Mouse (Mus musculus): ENCODE results near the gene Ddb2. TPM values are rescaled to one million over a fixed set of nuclear protein-coding genes. Genes with fewer than 3 reads are reported as not detected.

Ddb2 gene
- polyA plus RNA-seq, 1 experiment = 37.4 TPM

DNA sequence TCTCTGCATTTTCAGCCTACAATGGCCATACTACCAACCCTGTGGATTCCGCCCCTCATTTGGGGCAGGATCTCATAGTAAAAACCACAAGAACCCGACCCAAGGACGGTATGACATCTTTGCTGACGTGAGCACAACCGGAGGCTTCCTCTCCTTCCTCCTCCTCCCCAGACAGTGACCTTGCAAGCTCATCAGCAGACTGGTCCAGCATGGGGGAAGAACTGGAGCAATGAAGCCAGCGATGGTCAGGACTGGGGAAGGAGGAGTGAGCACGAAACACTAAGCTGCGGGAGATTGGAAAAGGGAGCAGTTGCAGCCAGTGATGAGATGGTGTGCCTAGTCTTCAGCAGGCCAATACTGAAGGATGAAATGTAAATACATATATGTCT, 54.8 kb downstream of the Ddb2 start:
- peak overlapping the region; percentile 14 for H3K27ac ChIP-seq (ENCODE audit: insufficient read depth, low read length)
- no peak for TF ChIP-seq CTCF (IDR thresholded peaks at IDR 0.05; ENCODE audit: extremely low read depth, insufficient read depth, low read length)
- peak; percentile 40; the same call in 1 of the 2 replicates for TF ChIP-seq POLR2A (IDR thresholded peaks at IDR 0.05; ENCODE audit: extremely low read depth, insufficient read depth, low read length)
- peaks cover 3% of the 10 kb centered on the region; the same call in 1 of the 2 replicates for H3K4me1 ChIP-seq (ENCODE audit: control insufficient read depth, insufficient read depth, low read length)
- peak overlapping the region; percentile 82 for H3K4me3 ChIP-seq (ENCODE audit: insufficient read depth, low read length)

DNA sequence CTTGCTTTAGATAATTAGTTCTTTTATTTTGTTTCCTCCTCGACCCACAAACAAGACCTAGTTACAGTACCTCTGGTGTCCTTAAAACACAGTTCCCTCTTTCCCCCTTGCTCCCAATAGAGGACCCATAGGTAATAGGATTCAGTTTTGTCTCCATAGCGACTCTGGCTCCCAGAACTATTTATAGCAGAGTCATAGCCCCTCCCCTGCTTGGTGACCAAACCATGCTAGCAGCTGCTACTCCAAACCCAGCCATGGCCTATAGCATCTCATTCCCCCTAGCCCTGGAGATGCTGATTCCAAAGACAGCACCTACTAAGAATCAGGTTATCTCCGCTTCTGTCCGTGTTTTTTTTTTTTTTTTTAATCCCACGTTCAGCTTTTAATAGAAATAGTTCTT, 56.1 kb downstream of the Ddb2 start:
- Histone ChIP-seq H3K4me3 (ENCODE audit: insufficient read depth, low read length) (peak overlapping the region; percentile 9), H3K4me1 (ENCODE audit: control insufficient read depth, insufficient read depth, low read length) (peaks cover 3% of the 10 kb centered on the region; the same call in 1 of the 2 replicates), H3K27ac (ENCODE audit: insufficient read depth, low read length) (no peak overlapping the region)
- TF ChIP-seq POLR2A (IDR thresholded peaks at IDR 0.05; ENCODE audit: extremely low read depth, insufficient read depth, low read length) (no peak), CTCF (IDR thresholded peaks at IDR 0.05; ENCODE audit: extremely low read depth, insufficient read depth, low read length) (no peak)

DNA sequence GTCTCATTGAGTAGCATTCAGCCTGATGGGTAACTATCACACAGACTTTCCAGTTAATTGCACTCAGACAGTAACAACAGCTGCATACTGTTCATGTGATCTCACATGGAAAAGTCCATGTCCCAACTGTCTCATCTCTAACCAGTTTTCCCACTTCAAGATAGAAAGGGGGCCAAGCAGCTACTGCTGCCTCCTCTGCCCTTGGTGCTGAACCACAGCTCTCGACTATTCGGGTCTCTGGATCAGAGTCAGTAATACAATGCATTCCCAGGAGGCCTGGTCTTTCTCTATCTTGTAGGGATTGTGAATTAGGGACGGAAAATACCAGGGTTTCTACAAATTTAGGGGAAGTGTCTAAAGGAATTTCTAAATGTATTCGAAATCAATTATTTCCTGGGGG, 57.0 kb downstream of the Ddb2 start:
- TF ChIP-seq CTCF (IDR thresholded peaks at IDR 0.05; ENCODE audit: extremely low read depth, insufficient read depth, low read length) (no peak), POLR2A (IDR thresholded peaks at IDR 0.05; ENCODE audit: extremely low read depth, insufficient read depth, low read length) (no peak)
- Histone ChIP-seq H3K4me3 (ENCODE audit: insufficient read depth, low read length) (peak overlapping the region; percentile 21; the same call in 1 of the 2 replicates), H3K27ac (ENCODE audit: insufficient read depth, low read length) (no peak overlapping the region), H3K4me1 (ENCODE audit: control insufficient read depth, insufficient read depth, low read length) (peaks cover 3% of the 10 kb centered on the region; the same call in 1 of the 2 replicates)

DNA sequence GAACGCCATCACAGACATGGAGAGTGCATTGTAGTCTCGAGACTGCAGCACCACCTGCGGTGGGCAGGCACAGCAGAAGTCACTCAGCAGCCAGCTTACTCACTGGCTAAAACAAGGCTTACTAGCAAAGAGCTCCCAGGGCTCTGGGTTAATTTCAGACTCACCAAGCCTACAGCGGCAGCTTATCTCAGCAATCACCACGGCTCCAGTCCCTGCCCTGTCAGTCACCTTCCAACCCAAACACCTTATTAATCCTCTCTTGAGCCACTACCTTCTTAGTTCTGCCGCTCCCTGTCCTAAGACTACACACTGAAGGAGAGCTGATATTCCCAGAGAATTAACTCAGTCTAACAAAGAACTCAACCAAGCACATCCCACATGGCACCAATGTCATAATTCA, 60.5 kb downstream of the Ddb2 start:
- Histone ChIP-seq H3K4me1 (ENCODE audit: control insufficient read depth, insufficient read depth, low read length) (peaks cover 2% of the 10 kb centered on the region; the same call in 1 of the 2 replicates), H3K4me3 (ENCODE audit: insufficient read depth, low read length) (no peak overlapping the region), H3K27ac (ENCODE audit: insufficient read depth, low read length) (no peak overlapping the region)
- TF ChIP-seq POLR2A (IDR thresholded peaks at IDR 0.05; ENCODE audit: extremely low read depth, insufficient read depth, low read length) = no peak
- no peak for TF ChIP-seq CTCF (IDR thresholded peaks at IDR 0.05; ENCODE audit: extremely low read depth, insufficient read depth, low read length)

DNA sequence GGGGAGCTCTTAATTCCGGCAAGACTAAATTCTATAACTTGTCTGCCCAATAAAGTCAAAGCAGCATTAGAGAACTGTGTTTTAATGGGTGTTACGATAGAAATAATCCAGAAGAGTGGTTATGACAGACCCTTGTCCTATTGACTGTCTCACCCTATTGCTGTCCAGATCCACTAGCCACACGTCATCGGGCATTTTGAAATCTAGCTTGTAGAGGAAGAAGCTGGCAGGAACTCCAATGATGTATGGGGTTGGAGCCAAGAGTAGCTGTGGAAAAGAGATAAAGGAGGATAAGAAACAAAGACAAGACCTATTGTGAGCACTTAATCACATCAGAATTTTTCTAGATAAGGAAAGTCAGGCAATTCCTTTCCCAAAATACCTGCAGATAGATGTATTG, 61.3 kb downstream of the Ddb2 start:
- Histone ChIP-seq H3K4me3 (ENCODE audit: insufficient read depth, low read length) (no peak overlapping the region), H3K4me1 (ENCODE audit: control insufficient read depth, insufficient read depth, low read length) (peaks cover 2% of the 10 kb centered on the region; the same call in 1 of the 2 replicates), H3K27ac (ENCODE audit: insufficient read depth, low read length) (no peak overlapping the region)
- TF ChIP-seq POLR2A (IDR thresholded peaks at IDR 0.05; ENCODE audit: extremely low read depth, insufficient read depth, low read length) = no peak
- no peak for TF ChIP-seq CTCF (IDR thresholded peaks at IDR 0.05; ENCODE audit: extremely low read depth, insufficient read depth, low read length)

DNA sequence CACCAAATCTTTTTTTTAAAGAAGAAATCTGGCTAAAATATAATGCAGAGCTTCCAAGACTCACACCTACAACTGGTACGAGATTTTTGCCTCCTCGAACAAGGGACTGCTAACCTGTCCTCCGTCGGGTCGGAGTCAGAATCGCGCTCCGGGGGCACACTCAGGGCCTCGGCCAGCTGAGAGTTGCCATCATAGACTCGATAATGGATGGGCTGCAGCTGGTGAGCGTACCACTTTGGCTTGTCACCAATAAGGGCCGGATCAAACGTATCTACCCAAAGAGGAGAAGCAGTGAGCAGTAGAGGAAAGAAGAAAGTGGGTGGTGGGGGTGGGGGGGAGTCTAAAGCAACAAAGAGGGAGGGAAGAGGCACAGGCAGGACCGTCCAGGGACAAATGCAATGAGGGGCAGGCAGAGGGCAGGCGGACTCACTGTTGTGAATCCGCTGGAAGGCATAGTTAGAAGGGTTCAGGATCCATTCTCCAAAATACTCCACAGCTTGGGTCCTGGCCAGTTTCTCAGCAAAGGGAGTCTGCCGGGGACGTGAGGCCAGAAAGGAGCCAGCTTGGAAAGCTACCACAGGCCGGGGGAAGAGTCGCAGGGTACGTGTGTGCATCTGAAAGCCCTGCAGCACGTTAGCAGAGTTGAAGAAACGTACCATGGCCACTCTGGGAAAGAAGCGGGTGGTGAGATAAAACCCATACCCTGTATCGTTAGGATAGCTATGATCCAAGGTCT, 67.0 kb downstream of the Ddb2 start:
- H3K4me3 ChIP-seq (ENCODE audit: insufficient read depth, low read length) = no peak overlapping the region

DNA sequence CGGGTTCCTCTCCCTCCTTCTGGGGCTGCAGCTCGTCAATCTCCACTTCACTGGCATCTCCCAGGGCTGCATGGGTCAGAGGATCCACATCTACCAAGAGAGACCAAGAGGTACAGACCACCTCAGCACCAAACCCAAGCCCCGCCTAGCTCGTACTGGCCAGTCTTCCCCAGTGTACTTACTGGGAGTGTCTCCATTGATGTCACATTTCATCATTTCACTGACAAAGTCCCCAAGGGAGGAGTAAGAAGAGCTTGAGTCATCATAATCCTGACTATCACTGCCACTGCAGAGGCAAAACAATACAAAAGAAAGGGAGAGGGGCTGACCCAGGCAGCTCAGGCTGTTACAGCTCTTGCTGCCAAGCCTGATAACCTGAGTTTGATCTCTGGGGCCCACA, 69.2 kb downstream of the Ddb2 start:
- Histone ChIP-seq H3K4me3 (ENCODE audit: insufficient read depth, low read length) (no peak overlapping the region), H3K27ac (ENCODE audit: insufficient read depth, low read length) (no peak overlapping the region), H3K4me1 (ENCODE audit: control insufficient read depth, insufficient read depth, low read length) (no peaks in the 10 kb centered on the region)
- TF ChIP-seq CTCF (IDR thresholded peaks at IDR 0.05; ENCODE audit: extremely low read depth, insufficient read depth, low read length) (no peak), POLR2A (IDR thresholded peaks at IDR 0.05; ENCODE audit: extremely low read depth, insufficient read depth, low read length) (no peak)

More for the DNA sequence above, 67.0 kb downstream of the Ddb2 start:
- TF ChIP-seq CTCF (IDR thresholded peaks at IDR 0.05; ENCODE audit: extremely low read depth, insufficient read depth, low read length) = no peak
- TF ChIP-seq POLR2A (IDR thresholded peaks at IDR 0.05; ENCODE audit: extremely low read depth, insufficient read depth, low read length) = no peak
- Histone ChIP-seq H3K27ac (ENCODE audit: insufficient read depth, low read length) (no peak overlapping the region), H3K4me1 (ENCODE audit: control insufficient read depth, insufficient read depth, low read length) (no peaks in the 10 kb centered on the region)

DNA sequence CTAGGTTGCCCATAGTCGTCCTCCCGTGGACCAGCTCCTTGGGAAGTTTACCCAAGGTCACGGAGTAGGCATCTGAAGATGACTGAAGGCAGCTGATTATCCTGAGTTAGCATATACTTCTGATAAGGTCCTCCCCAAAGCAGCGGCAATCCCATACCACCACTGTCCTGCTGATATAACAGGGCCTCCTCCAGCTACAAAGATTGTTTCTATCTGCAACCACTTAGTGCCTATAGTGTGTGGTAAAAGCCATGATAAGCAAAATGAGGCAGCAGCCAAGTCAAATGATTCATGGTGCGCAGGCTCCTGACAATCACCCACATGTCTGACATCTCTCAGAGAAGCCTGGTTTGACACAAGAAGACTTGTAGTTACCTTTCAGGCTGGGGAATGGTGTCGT, 71.8 kb downstream of the Ddb2 start:
- Histone ChIP-seq H3K4me1 (ENCODE audit: control insufficient read depth, insufficient read depth, low read length) (no peaks in the 10 kb centered on the region), H3K4me3 (ENCODE audit: insufficient read depth, low read length) (no peak overlapping the region), H3K27ac (ENCODE audit: insufficient read depth, low read length) (no peak overlapping the region)
- TF ChIP-seq POLR2A (IDR thresholded peaks at IDR 0.05; ENCODE audit: extremely low read depth, insufficient read depth, low read length) = no peak
- TF ChIP-seq CTCF (IDR thresholded peaks at IDR 0.05; ENCODE audit: extremely low read depth, insufficient read depth, low read length) = no peak

DNA sequence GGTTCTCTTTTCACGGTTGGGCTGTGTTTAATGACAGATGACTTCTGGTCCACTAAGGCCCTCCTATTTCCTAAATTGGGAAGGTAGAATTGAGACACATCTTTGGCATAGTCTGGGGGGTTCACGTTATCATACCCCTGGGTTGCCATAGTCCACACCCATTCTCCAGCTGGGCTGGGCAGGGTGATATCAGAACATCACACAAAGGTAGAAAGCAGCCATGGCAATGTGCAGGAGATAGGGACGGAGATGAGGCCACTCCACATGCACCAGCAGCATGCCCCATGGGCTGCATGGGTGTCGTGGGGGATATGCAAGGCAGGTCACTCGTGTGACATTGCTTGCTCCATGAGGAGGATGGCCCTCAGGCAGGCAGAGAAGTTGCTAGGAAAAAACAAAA, 73.2 kb downstream of the Ddb2 start:
- Histone ChIP-seq H3K4me1 (ENCODE audit: control insufficient read depth, insufficient read depth, low read length) (no peaks in the 10 kb centered on the region), H3K27ac (ENCODE audit: insufficient read depth, low read length) (no peak overlapping the region), H3K4me3 (ENCODE audit: insufficient read depth, low read length) (no peak overlapping the region)
- no peak for TF ChIP-seq CTCF (IDR thresholded peaks at IDR 0.05; ENCODE audit: extremely low read depth, insufficient read depth, low read length)
- no peak for TF ChIP-seq POLR2A (IDR thresholded peaks at IDR 0.05; ENCODE audit: extremely low read depth, insufficient read depth, low read length)

DNA sequence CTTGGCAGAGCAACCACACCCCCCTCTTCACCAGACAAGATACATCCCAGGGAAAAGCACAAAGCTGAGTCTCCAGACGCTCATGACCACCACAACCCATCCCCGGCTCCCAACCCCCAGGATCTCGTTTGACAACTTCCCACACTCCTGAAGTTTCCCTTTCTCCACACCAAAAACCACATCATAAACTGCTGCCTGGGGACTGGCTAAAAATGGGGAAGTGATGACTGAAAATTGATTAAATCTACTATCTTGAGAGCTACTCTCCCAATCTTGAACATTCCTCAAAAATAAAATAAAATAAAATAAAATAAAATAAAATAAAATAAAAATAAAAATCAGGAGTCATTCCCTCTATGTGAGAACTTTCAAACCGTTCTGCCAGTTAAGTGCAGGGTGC, 73.8 kb downstream of the Ddb2 start:
- Histone ChIP-seq H3K27ac (ENCODE audit: insufficient read depth, low read length) (no peak overlapping the region), H3K4me1 (ENCODE audit: control insufficient read depth, insufficient read depth, low read length) (no peaks in the 10 kb centered on the region), H3K4me3 (ENCODE audit: insufficient read depth, low read length) (no peak overlapping the region)
- TF ChIP-seq POLR2A (IDR thresholded peaks at IDR 0.05; ENCODE audit: extremely low read depth, insufficient read depth, low read length) (no peak), CTCF (IDR thresholded peaks at IDR 0.05; ENCODE audit: extremely low read depth, insufficient read depth, low read length) (no peak)

Other genes with a start within 250 kb of the Ddb2 start
- gene Rapsn, start 201.4 kb downstream of the Ddb2 start, polyA plus RNA-seq (2012; rRNA removed) = 0.61 and 1.9 TPM in 2 replicates
- gene Psmc3, start 183.0 kb downstream of the Ddb2 start, polyA plus RNA-seq (2012; rRNA removed) = 202 and 205 TPM in 2 replicates
- 51.3 and 54.7 TPM in 2 replicates for gene Slc39a13, start 166.6 kb downstream of the Ddb2 start, polyA plus RNA-seq (2012; rRNA removed)
- gene Spi1, start 154.6 kb downstream of the Ddb2 start, polyA plus RNA-seq (2012; rRNA removed) = 9.3 and 10.6 TPM in 2 replicates
- 0.89 and 0.98 TPM in 2 replicates for gene Mybpc3, start 118.8 kb downstream of the Ddb2 start, polyA plus RNA-seq (2012; rRNA removed)
- 152 and 178 TPM in 2 replicates for gene Madd, start 53.1 kb downstream of the Ddb2 start, polyA plus RNA-seq (2012; rRNA removed)
- 8.2 and 8.3 TPM in 2 replicates for gene Nr1h3, start 34.1 kb downstream of the Ddb2 start, polyA plus RNA-seq (2012; rRNA removed)
- gene Acp2, start 34.1 kb downstream of the Ddb2 start, polyA plus RNA-seq (2012; rRNA removed) = 34.2 and 35.3 TPM in 2 replicates
- 90.4 and 100 TPM in 2 replicates for gene Pacsin3, start 19.0 kb upstream of the Ddb2 start, polyA plus RNA-seq (2012; rRNA removed)
- 32.7 and 34.9 TPM in 2 replicates for gene Arfgap2, start 28.0 kb upstream of the Ddb2 start, polyA plus RNA-seq (2012; rRNA removed)
- gene 1110051M20Rik, start 207.7 kb upstream of the Ddb2 start, polyA plus RNA-seq (2012; rRNA removed) = 119 and 121 TPM in 2 replicates
- 12.4 and 13.0 TPM in 2 replicates for gene Lrp4, start 220.5 kb upstream of the Ddb2 start, polyA plus RNA-seq (2012; rRNA removed)